Mouse (Mus musculus) erythroid progenitor cell, adult 5-6 weeks (primary cell): Measurements from ENCODE around the gene Fnbp1. TPM values are rescaled to one million over a fixed set of nuclear protein-coding genes. Genes with fewer than 3 reads are reported as not detected.

ENCODE experiments used
- ATAC-seq: replicated peaks from 2 replicates; pipeline ENCODE4 v1.8.0; 2016; ENCODE audit warnings: moderate number of reproducible peaks, mild to moderate bottlenecking, moderate TSS enrichment, inconsistent platforms; ENCODE audit not compliant: poor library complexity, low FRiP score, severe bottlenecking
- total RNA-seq, 2 experiments: library from RNA; stranded (forward) in 1 of 2; stranded (reverse) in 1 of 2; fragments of 150-400 nt in 1 of 2; fragments of 186-747, 209-891 nt in 1 of 2; gene quantifications; 2 replicates each; pipeline versions ENCODE4 v1.2.3 to v1.2.4; 2015 to 2017; ENCODE audit warnings: low replicate concordance in 2 of 2

Fnbp1 gene
- total RNA-seq, 2 experiments from 2014 or later: 3.8 to 5.8 TPM

- ATAC-seq: peak; percentile 94
These were observed 10.3 kb upstream of the Fnbp1 start, which contains the start of gene Gpr107 for GRCm38 (mm10) chr2:31151892-31152812. Gene Gpr107 (plus strand): TSS chr2:31152316.

GRCm38 (mm10) chr2:31150762-31151161 is 9.0 kb upstream of the Fnbp1 start:
- no peak for ATAC-seq

GRCm38 (mm10) chr2:31147054-31147453 is 5.2 kb upstream of the Fnbp1 start:
- ATAC-seq: no peak

GRCm38 (mm10) chr2:31144901-31145300 is 3.1 kb upstream of the Fnbp1 start:
- no peak for ATAC-seq

- no peak for ATAC-seq
These were observed 2.2 kb upstream of the Fnbp1 start for GRCm38 (mm10) chr2:31143768-31144695.

GRCm38 (mm10) chr2:31143326-31143725 is 1.5 kb upstream of the Fnbp1 start:
- no peak for ATAC-seq

GRCm38 (mm10) chr2:31142505-31142904 is 697 bp upstream of the Fnbp1 start:
- ATAC-seq: no peak

GRCm38 (mm10) chr2:31141074-31141866 is 538 bp downstream of the Fnbp1 start:
- no peak for ATAC-seq

- ATAC-seq: no peak
These were observed 1.1 kb downstream of the Fnbp1 start for GRCm38 (mm10) chr2:31140772-31141073.

GRCm38 (mm10) chr2:31139991-31140771 is 1.6 kb downstream of the Fnbp1 start:
- ATAC-seq: no peak

- no peak for ATAC-seq
These were observed 2.6 kb downstream of the Fnbp1 start for GRCm38 (mm10) chr2:31139174-31139632.

- ATAC-seq: no peak
These were observed 4.7 kb downstream of the Fnbp1 start for GRCm38 (mm10) chr2:31137018-31137590.

GRCm38 (mm10) chr2:31136338-31136737 is 5.5 kb downstream of the Fnbp1 start:
- ATAC-seq: no peak

- no peak for ATAC-seq
These were observed 6.3 kb downstream of the Fnbp1 start for GRCm38 (mm10) chr2:31135512-31135931.

GRCm38 (mm10) chr2:31133981-31134380 is 7.8 kb downstream of the Fnbp1 start:
- no peak for ATAC-seq

GRCm38 (mm10) chr2:31132682-31133081 is 9.1 kb downstream of the Fnbp1 start:
- no peak for ATAC-seq

- ATAC-seq: no peak
These were observed 11.0 kb downstream of the Fnbp1 start for GRCm38 (mm10) chr2:31130815-31131299.

- no peak for ATAC-seq
These were observed 11.9 kb downstream of the Fnbp1 start for GRCm38 (mm10) chr2:31129742-31130518.
